Mouse (Mus musculus) liver, embryonic 15.5 days (tissue): ENCODE results near the gene Hist1h2bh. TPM values are rescaled to one million over a fixed set of nuclear protein-coding genes. Genes with fewer than 3 reads are reported as not detected.
A peak's percentile ranks its signal among the peaks of the same experiment; 100 is the strongest.
"Not testable (repeated sequence)": the region's sequence is repeated elsewhere in the genome, so short reads cannot be mapped to it uniquely, and the experiment has no call there.

ENCODE experiments used
- ATAC-seq: fragments of 200-750 bp; cut with Nextera tagmentation; 2 replicates; pipeline ENCODE4 v1.8.0; 2017; ENCODE audit warnings: moderate number of reproducible peaks, mild to moderate bottlenecking, moderate library complexity; ENCODE audit not compliant: insufficient read depth
- H3K27ac ChIP-seq: fragments of 300-500 bp; sonication (generic); replicated peaks from 2 replicates; pipeline ENCODE4 v1.5.1; 2015; ENCODE audit warnings: mild to moderate bottlenecking, inconsistent platforms
- H3K27me3 ChIP-seq: fragments of 300-500 bp; sonication (generic); 2 replicates; pipeline ENCODE4 v1.6.1; 2015; ENCODE audit warnings: mild to moderate bottlenecking, inconsistent platforms
- H3K36me3 ChIP-seq: fragments of 300-500 bp; sonication (generic); replicated peaks from 2 replicates; pipeline ENCODE4 v1.6.1; 2015; ENCODE audit warnings: moderate library complexity, mild to moderate bottlenecking, inconsistent platforms
- H3K4me1 ChIP-seq: fragments of 300-500 bp; sonication (generic); replicated peaks from 2 replicates; pipeline ENCODE4 v1.6.1; 2015; ENCODE audit warnings: inconsistent platforms
- H3K4me2 ChIP-seq: fragments of 300-500 bp; sonication (generic); 2 replicates; pipeline ENCODE4 v1.6.1; 2015; ENCODE audit warnings: moderate library complexity, mild to moderate bottlenecking, inconsistent platforms
- H3K4me3 ChIP-seq: fragments of 300-500 bp; sonication (generic); replicated peaks from 2 replicates; pipeline ENCODE4 v1.5.1; 2015; ENCODE audit warnings: mild to moderate bottlenecking, inconsistent platforms
- H3K9ac ChIP-seq: fragments of 300-500 bp; sonication (generic); 2 replicates; pipeline ENCODE4 v1.6.1; 2015; ENCODE audit warnings: moderate library complexity, mild to moderate bottlenecking, inconsistent platforms
- H3K9me3 ChIP-seq: fragments of 300-500 bp; sonication (generic); replicated peaks from 2 replicates; pipeline ENCODE4 v1.6.1; 2016; ENCODE audit warnings: inconsistent platforms
- WGBS: fragments of 180-500 bp; shearing (Covaris S2); methylation state at CpG from one replicate; pipeline ENCODE4 v1.1.7; 2015; ENCODE audit warnings: mixed read lengths; ENCODE audit not compliant: insufficient replicate concordance; 5-methylcytosine and 5-hydroxymethylcytosine counted together
- polyA plus RNA-seq: library from polyadenylated mRNA; unstranded; fragments of >200 nt; fragmentation: Nextera tagmentation; extraction: Ambion mirVana; gene quantifications from 2 replicates; pipeline ENCODE4 v1.2.1, GENCODE M21; 2015

Gene Hist1h2bh
- polyA plus RNA-seq, 1 experiment from 2014 or later: 1.5 TPM

DNA sequence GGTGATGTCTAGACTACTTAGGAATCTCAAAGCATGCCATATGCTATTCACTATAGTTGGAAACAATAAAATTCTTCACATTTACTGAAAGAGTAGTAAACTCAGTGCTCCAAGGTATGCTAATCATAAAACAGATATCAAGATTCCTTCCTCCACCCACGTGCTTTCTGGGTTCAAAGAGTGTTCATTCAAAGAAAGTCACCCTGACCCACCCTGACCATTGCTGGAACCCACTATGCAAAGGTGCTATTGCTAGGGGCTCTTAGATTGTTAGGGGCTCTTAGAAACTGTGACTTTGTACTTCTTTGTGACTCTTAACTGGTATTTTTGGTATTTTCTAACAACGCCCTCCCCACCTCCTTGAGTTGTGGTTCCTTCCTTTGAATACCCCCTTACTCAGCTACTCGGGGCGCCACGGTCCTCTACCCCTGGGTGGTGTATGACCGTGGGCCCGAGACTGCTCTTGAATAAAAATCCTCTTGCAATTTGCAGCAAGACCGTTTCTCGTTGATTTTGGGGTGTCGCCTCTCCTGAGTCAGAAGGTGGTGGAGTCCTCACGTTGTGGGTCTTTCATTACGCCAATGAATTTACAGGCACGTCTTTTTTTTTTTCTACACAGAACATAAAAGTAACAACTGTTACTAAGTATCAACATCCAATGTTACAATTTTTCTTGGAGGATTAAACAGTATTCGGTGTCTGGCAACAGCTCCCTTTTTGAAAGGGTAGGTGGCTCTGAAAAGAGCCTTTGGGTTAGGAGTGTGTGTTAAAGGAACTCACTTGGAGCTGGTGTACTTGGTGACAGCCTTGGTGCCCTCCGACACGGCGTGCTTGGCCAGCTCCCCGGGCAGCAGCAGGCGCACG, 30.1 kb upstream of the Hist1h2bh start:
- not testable (repeated sequence) for H3K9me3 ChIP-seq, ATAC-seq, H3K36me3 ChIP-seq, H3K27me3 ChIP-seq
- Histone ChIP-seq H3K4me2 (peak overlapping the region; percentile 81), H3K4me1 (peaks cover 36% of the 10 kb centered on the region), H3K4me3 (peak overlapping the region; percentile 63), H3K27ac (peak overlapping the region; percentile 98), H3K9ac (peak overlapping the region; percentile 88)
- WGBS: 4% methylated on average over 20 of the region's 20 CpGs

DNA sequence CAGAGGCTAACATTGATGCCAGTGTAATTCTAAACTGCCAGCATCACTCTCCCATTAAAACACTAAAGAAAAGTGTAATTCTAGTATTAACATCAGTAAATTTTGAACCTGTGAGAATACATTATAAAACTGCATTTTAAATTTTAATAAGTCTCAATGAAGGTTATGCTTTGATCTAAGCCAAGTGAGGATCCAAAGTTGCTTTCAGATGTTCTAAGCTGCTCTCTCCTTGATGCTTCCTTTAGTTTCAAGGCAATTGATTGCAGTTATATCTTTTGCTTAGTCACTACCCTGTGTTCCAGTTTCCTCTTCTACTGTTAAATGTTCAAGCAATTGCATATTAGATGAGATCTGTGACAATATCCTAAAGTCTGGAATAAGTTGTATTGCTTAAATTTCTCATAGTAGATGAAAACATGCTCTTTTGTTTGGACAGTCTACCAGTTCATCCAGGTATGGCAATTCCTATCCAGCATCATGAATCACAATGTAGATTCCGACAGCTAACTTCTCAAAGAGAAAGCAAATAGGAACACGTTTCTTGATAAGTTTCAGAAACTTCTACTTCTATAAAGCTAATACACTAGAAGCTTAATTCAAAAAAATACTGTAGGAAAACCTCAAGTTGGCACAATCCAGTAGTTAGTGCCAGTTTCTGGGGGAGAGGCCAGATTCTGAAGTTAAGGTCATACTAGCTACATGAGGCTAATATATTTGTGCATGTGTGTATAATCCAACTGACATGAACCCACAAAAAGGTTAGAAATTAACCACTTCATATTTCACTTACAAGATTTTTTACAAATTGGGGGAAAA, 29.2 kb upstream of the Hist1h2bh start:
- peaks cover 36% of the 10 kb centered on the region for H3K4me1 ChIP-seq

DNA sequence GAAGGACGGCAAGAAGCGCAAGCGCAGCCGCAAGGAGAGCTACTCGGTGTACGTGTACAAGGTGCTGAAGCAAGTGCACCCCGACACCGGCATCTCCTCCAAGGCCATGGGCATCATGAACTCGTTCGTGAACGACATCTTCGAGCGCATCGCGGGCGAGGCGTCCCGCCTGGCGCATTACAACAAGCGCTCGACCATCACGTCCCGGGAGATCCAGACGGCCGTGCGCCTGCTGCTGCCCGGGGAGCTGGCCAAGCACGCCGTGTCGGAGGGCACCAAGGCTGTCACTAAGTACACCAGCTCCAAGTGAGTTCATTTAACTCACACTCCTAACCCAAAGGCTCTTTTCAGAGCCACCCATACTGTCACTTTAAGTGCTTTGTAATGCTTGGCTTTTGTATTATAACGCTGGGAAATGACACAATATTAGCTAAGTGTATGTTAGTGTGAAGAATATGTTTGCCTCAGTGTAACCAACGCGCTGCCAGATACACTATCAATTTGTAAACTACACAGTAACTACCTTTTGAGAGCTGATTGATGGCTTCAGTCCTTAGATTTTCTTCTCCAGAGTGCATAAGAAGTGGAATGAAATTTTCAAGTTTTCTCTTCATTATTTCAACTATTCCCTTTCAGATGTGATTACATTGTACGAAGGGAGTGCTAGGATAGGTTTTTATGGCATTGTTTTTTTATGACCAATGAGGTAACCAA, 28.5 kb upstream of the Hist1h2bh start:
- peak; percentile 2 for ATAC-seq
- 0% methylated on average over 18 of the region's 34 CpGs for WGBS
- H3K27me3 ChIP-seq: not testable (repeated sequence)

More for the DNA sequence above, 29.2 kb upstream of the Hist1h2bh start:
- Histone ChIP-seq H3K4me2 (peak overlapping the region; percentile 81), H3K27me3 (no peaks in the 10 kb centered on the region), H3K27ac (peak overlapping the region; percentile 98), H3K36me3 (no peaks in the 10 kb centered on the region), H3K4me3 (peak overlapping the region; percentile 63), H3K9me3 (no peaks in the 10 kb centered on the region), H3K9ac (peak overlapping the region; percentile 88)
- 30% methylated on average over 2 of the region's 2 CpGs for WGBS
- ATAC-seq: no peak

DNA sequence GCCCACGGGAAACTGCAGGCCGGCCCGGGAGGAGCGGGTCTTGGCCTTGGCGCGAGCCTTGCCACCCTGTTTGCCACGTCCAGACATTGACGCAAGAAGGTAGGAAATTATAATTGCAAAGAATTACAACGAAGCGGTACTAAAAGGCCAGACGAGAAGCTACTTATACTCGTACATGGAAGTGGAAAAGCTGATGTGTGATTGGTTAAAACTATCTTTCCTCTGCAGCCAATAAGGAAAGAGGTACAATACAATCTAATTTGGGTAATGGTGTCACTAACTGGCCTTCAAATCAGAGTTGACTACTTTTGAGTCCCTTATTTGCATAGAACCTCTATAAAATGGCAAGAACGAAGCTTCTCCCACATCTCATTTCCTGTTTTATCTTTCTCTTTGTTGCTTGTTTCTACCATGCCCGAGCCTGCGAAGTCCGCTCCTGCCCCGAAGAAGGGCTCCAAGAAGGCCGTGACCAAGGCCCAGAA, 27.9 kb upstream of the Hist1h2bh start, which contains the start of the genes Hist1h2ae and Hist1h2bg:
TSS of gene Hist1h2ae (minus strand) at position 199 of the 482 bp plus-strand sequence.
TSS of gene Hist1h2bg (plus strand) at position 375 of the 482 bp plus-strand sequence.
- Histone ChIP-seq H3K4me2 (peak within 1 kb of the TSS; percentile 81), H3K27ac (peak within 1 kb of the TSS; percentile 98), H3K9me3 (no peaks in the 10 kb centered on the region), H3K36me3 (no peaks in the 10 kb centered on the region), H3K4me1 (peaks cover 23% of the 10 kb centered on the region), H3K4me3 (peak within 1 kb of the TSS; percentile 63), H3K27me3 (no peaks in the 10 kb centered on the region), H3K9ac (peak within 1 kb of the TSS; percentile 88)
- ATAC-seq: peak; percentile 76
- WGBS: 0% methylated on average over 18 of the region's 18 CpGs

More for the DNA sequence above, 28.5 kb upstream of the Hist1h2bh start:
- H3K27ac ChIP-seq: peak overlapping the region; percentile 98
- peak overlapping the region; percentile 88 for H3K9ac ChIP-seq
- not testable (repeated sequence) for H3K9me3 ChIP-seq, H3K36me3 ChIP-seq
- H3K4me2 ChIP-seq: peak overlapping the region; percentile 81
- peak overlapping the region; percentile 63 for H3K4me3 ChIP-seq
- H3K4me1 ChIP-seq: peaks cover 29% of the 10 kb centered on the region

DNA sequence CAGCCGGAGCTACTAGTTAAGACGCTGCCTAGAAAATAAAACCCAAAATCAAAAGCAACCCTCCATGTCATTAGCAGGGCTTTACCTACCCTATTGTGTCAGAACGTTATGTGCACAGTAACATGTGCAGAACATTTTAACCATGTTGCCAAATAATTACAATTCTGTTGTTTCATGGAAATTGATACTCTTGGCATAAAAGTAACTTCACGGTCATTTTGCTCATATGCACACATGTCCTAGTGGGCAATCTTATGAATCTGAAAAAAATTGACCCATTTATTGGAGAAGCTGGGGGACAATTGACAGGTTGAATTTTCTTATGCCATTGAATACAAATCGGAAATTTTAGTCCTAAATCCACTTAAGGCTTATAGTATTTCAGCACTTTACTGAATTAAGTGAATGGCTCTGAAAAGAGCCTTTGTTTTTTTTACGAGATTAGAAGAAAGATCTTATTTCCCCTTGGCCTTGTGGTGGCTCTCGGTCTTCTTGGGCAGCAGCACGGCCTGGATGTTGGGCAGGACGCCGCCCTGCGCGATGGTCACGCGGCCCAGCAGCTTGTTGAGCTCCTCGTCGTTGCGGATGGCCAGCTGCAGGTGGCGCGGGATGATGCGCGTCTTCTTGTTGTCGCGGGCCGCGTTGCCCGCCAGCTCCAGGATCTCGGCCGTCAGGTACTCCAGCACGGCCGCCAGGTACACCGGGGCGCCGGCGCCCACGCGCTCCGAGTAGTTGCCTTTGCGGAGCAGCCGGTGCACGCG, 27.2 kb upstream of the Hist1h2bh start:
- not testable (repeated sequence) for H3K9me3 ChIP-seq, ATAC-seq, H3K27me3 ChIP-seq, H3K36me3 ChIP-seq
- whole genome bisulfite sequencing: under 1% methylated on average over 28 of the region's 41 CpGs
- peak overlapping the region; percentile 49 for H3K4me3 ChIP-seq
- peaks cover 25% of the 10 kb centered on the region for H3K4me1 ChIP-seq
- H3K4me2 ChIP-seq: peak overlapping the region; percentile 81
- peak overlapping the region; percentile 98 for H3K27ac ChIP-seq
- H3K9ac ChIP-seq: peak overlapping the region; percentile 66

DNA sequence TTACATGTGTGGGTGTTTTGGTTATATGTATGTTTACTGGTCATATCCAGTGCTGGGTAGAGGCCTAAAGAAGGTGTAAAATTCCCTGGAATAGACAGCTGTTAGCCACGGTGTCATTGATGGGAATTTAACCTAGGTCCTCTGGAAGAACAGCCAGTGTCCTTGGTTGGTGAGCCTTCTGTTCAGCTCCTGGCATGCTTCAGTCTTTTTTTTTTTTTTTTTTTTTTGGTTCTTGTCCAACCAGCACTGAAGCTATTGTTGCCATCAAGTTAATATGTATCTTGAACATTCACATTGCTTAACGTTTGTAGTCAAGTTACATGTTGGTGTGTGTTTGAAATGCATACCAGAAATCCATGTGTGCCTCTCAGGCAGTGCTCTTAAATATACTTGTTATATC, 21.3 kb upstream of the Hist1h2bh start:
- Histone ChIP-seq H3K9me3 (no peaks in the 10 kb centered on the region), H3K4me3 (no peak overlapping the region), H3K9ac (no peak overlapping the region), H3K4me1 (peaks cover 44% of the 10 kb centered on the region), H3K27ac (peak overlapping the region; percentile 98), H3K36me3 (no peaks in the 10 kb centered on the region), H3K4me2 (no peak overlapping the region), H3K27me3 (no peaks in the 10 kb centered on the region)
- no peak for ATAC-seq
- 90% methylated on average over 2 of the region's 2 CpGs for WGBS

DNA sequence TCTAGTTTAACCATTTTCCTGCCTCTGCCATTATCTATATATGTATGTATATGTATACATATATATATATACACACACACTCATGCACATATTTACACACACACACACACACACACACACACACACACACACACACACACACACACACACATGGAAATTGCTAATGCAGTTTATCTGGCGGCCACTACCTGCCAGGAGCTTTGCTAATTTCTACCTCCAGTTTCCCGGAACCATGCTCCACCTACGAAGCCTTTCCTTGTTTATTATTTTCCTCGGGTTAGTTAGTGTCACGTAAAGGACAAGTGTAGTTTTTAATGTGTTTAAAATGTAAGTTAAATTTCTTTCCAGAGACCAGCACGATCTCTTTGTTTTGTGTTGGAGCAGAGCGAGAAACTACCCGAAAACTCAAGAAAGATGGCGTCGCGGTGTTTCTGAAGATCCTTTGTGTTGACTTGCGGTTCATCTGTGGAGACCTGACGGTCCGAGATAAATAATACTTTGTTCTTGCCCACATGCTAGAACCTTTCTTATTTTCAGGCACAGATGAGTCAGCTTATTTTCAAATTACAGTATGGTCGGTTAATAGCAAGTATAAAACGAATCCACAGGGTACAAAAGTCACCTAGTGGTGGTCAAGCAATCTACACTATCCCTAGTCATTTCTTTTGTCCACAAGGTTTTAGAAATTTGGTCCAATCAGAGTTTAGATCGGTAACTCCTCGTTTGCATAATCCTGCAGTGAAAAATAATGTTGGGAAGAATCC, 19.7 kb upstream of the Hist1h2bh start:
- 1% methylated on average over 18 of the region's 18 CpGs for WGBS
- Histone ChIP-seq H3K27ac (peak overlapping the region; percentile 98), H3K36me3 (no peaks in the 10 kb centered on the region), H3K4me1 (peaks cover 43% of the 10 kb centered on the region), H3K4me3 (peak overlapping the region; percentile 54), H3K9me3 (no peaks in the 10 kb centered on the region), H3K27me3 (no peaks in the 10 kb centered on the region), H3K9ac (peak overlapping the region; percentile 61), H3K4me2 (peak overlapping the region; percentile 82)
- ATAC-seq: no peak; the same call in 1 of the 2 replicates

DNA sequence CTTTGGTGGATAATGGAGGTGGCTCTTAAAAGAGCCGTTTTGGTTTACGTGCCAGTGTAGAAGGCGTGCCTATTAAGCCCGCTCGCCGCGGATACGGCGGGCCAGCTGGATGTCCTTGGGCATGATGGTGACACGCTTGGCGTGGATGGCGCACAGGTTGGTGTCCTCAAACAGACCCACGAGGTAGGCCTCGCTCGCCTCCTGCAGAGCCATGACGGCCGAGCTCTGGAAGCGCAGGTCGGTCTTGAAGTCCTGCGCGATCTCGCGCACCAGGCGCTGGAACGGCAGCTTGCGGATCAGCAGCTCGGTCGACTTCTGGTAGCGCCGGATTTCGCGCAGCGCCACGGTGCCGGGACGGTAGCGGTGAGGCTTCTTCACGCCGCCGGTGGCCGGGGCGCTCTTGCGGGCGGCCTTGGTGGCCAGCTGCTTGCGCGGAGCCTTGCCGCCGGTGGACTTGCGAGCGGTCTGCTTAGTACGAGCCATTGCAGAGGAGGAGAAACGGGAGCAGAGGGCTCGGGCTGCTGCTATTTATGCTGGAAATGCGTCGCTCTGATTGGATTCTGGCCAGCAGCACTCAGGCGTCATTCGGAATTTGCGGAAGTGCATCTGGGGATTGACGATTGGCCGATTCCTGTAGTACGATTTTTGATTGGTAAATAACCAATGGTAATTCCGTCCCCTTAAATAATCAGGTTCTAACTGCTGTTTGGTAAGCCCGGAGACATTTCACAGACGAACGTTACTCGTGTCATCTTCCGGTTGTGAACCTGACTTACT, 18.9 kb upstream of the Hist1h2bh start, which contains the start of gene Hist1h3e:
TSS of gene Hist1h3e (minus strand) at position 487 of the 777 bp plus-strand sequence.
- not testable (repeated sequence) for H3K9me3 ChIP-seq, H3K36me3 ChIP-seq, H3K27me3 ChIP-seq
- Histone ChIP-seq H3K4me2 (peak within 1 kb of the TSS; percentile 82), H3K4me3 (peak within 1 kb of the TSS; percentile 54), H3K9ac (peak within 1 kb of the TSS; percentile 61), H3K4me1 (peaks cover 40% of the 10 kb centered on the region), H3K27ac (peak within 1 kb of the TSS; percentile 98)
- under 1% methylated on average over 52 of the region's 67 CpGs for WGBS
- peak; percentile 93 for ATAC-seq

DNA sequence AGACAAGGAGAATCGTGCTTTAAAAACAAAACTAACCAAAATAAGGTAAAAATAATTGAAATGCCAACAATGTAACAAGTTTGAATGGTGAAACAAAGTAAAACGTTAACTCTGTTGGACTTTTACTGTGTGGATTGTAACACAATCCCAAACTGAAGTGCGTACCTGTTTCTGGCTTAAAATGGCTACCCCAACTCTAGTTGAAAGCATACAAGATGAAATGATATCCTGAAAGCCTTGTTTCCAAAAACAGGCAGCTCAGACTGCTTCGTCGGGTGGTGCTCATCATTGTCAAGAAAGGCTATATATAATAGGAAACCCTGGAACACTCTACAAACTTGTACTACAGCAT, 18.3 kb upstream of the Hist1h2bh start:
- Histone ChIP-seq H3K9ac (peak overlapping the region; percentile 58; the same call in 1 of the 2 replicates), H3K4me3 (peak overlapping the region; percentile 54), H3K4me2 (peak overlapping the region; percentile 82), H3K4me1 (peaks cover 44% of the 10 kb centered on the region), H3K27ac (peak overlapping the region; percentile 98)
- H3K9me3 ChIP-seq, H3K27me3 ChIP-seq, H3K36me3 ChIP-seq, ATAC-seq: not testable (repeated sequence)
- 0% methylated on average over 2 of the region's 5 CpGs for WGBS
